Mouse (Mus musculus): ENCODE measurements around the gene Btd. TPM values are rescaled to one million over a fixed set of nuclear protein-coding genes. Genes with fewer than 3 reads are reported as not detected.

The Btd gene
- polyA plus RNA-seq, 1 experiment = 13.6 TPM

DNA sequence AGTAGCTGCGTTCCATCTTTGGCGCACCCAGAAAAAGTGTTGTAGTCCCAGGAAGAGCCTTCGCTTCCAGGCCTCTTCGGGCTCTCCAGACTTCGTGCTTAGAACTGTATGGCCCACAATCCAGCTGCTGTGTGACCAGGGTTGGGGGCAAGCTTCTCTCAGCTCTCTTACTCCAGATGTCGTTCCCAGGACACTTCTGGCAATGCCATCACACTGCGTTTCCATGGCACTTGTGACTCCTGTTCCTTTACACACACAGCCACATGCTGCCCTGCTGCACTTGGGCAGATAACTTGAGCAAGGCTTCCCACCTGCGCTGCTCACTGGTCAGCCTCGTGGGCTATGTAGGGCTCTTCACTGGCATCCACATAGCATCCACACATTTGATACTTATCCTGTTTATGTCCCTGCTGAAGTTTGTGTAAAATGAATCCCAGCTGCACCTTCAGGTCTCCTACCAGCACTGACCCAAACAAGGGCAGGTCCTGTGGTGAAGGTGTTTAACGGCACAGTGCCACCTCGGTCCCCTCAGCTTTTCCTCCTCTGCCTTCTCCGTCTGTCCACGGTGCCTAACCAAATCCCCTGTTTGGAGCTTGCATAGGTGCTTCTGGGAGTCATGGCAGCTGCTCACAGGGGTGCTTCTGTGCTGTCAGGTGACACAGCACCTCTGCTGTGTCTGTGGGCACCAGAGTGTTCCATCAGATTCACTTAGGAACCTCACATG is 22.7 kb downstream of the Btd start:
- no peak overlapping the region for H3K4me3 ChIP-seq (ENCODE audit: insufficient read depth, low read length)
- H3K27ac ChIP-seq (ENCODE audit: insufficient read depth, low read length) = peak overlapping the region; percentile 99
- TF ChIP-seq CTCF (IDR thresholded peaks at IDR 0.05; ENCODE audit: borderline replicate concordance, insufficient read depth, low read length) (no peak), POLR2A (IDR thresholded peaks at IDR 0.05; ENCODE audit: low read depth, low read length) (no peak)
- peaks cover 36% of the 10 kb centered on the region for H3K4me1 ChIP-seq (ENCODE audit: control insufficient read depth, insufficient read depth, low read length)

DNA sequence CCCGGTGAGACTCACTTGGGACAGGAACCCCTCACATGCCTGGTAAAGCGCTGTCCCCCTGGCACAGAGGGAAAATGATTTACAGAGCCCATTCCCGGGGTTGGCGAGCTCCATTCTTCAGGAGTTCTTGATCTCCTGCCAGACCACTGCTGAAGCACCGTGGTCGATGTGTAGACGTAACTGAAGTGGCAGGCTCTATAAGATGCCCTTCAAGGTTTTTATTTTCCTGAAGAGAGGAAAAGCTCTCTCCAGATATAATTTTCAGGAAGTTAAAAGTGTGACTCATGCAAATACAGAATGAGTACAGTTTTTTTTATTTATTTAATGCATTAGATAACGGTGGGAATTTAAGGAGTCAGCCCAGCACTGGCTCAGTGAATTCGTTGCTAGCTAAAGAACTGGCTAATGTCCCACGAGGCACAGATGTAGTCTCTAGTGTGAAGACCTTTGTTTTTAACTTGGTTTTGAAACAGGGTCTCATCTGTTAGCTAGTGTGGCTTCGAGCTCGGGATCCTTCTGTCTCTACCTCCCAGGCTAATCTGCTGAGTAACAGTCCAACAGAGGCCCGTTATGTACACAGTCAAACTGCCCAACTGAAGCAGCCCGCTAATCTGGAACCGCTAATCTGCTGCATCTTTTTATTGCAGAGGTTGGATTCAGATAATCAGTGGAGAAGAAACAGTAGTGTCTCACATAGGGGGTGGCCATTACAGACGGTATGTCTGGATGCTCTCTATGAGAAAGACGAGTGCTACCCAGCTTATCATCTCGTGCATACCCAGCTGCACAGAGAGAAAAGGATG is 23.5 kb downstream of the Btd start:
- peaks cover 34% of the 10 kb centered on the region for H3K4me1 ChIP-seq (ENCODE audit: control insufficient read depth, insufficient read depth, low read length)
- no peak overlapping the region for H3K4me3 ChIP-seq (ENCODE audit: insufficient read depth, low read length)
- no peak for TF ChIP-seq POLR2A (IDR thresholded peaks at IDR 0.05; ENCODE audit: low read depth, low read length)
- peak overlapping the region; percentile 99 for H3K27ac ChIP-seq (ENCODE audit: insufficient read depth, low read length)

DNA sequence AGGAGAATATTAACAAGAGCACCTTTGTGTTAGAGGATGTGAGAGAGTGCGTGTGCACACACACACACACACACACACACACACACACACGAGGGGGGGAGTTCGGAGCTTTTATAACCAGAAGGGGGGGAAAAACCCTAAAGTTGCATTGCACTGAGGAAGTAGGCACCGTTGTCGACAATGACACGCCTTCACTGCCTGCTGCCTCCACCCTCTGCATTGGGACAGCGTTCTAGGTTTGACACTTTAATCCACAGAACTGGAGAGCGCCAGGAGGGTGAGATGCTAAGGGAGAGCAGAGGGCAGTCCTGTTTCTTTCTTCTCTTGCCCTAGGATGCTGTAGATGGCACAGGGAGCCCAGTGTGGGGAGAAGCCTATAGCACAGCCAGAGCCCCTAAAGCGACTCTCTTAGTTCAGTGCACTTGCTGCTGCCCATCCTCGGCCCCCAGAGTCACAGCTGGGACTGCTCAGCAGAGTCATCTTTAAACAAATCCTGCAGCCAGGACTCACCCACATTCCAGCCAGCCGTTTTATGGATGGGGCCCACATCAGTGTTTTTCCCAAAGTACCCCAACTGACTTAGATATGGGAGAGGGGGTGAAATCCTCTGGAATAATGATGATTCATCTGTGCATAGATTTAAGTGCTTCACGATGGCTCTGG is 24.2 kb downstream of the Btd start:
- Histone ChIP-seq H3K27ac (ENCODE audit: insufficient read depth, low read length) (peak overlapping the region; percentile 99), H3K4me3 (ENCODE audit: insufficient read depth, low read length) (no peak overlapping the region), H3K4me1 (ENCODE audit: control insufficient read depth, insufficient read depth, low read length) (peaks cover 30% of the 10 kb centered on the region)
- TF ChIP-seq POLR2A (IDR thresholded peaks at IDR 0.05; ENCODE audit: low read depth, low read length) (no peak), CTCF (IDR thresholded peaks at IDR 0.05; ENCODE audit: borderline replicate concordance, insufficient read depth, low read length) (no peak)

DNA sequence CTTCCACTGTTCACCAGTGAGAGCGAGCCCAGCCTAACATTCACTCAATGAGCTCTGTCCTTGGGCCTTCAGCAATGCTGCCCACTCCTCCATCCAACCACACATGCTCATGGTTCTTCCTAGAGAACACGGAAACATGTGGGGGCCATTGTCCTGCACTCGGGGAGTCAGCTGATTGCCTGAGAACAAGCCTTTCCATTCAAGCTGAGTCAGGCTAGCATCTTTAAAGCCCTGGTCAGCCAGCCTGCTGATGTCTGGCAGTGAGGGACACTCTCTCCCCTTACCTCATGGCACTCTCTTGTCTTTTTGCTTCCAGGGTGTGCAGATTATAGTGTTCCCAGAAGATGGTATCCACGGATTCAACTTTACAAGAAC is 24.7 kb downstream of the Btd start:
- Histone ChIP-seq H3K4me1 (ENCODE audit: control insufficient read depth, insufficient read depth, low read length) (peaks cover 32% of the 10 kb centered on the region), H3K4me3 (ENCODE audit: insufficient read depth, low read length) (no peak overlapping the region), H3K27ac (ENCODE audit: insufficient read depth, low read length) (peak overlapping the region; percentile 99)
- TF ChIP-seq CTCF (IDR thresholded peaks at IDR 0.05; ENCODE audit: borderline replicate concordance, insufficient read depth, low read length) (no peak), POLR2A (IDR thresholded peaks at IDR 0.05; ENCODE audit: low read depth, low read length) (no peak)

DNA sequence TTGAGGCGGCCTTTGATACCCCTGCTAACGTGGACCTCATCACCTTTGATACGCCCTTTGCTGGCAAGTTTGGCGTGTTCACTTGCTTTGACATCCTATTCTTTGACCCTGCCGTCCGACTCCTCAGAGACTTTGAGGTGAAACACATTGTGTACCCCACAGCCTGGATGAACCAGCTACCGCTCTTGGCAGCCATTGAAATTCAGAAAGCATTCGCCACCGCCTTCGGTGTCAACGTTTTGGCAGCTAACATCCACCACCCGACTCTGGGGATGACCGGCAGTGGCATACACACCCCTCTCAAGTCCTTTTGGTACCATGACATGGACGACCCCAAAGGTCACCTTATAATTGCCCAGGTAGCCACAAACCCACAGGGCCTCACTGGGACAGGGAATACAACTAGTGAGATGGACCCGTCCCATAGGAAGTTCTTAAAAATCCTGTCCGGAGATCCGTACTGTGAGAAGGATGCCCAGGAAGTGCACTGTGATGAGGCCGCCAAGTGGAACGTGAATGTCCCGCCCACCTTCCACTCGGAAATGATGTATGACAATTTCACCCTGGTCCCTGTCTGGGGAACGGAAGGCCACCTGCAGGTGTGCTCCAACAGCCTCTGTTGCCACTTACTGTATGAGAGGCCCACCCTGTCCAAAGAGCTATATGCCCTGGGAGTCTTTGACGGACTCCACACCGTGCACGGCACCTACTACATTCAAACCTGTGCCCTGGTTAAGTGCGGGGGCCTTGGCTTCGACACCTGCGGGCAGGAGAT is 26.3 kb downstream of the Btd start:
- no peak for TF ChIP-seq POLR2A (IDR thresholded peaks at IDR 0.05; ENCODE audit: low read depth, low read length)
- no peak for TF ChIP-seq CTCF (IDR thresholded peaks at IDR 0.05; ENCODE audit: borderline replicate concordance, insufficient read depth, low read length)
- Histone ChIP-seq H3K4me1 (ENCODE audit: control insufficient read depth, insufficient read depth, low read length) (peaks cover 31% of the 10 kb centered on the region), H3K4me3 (ENCODE audit: insufficient read depth, low read length) (no peak overlapping the region), H3K27ac (ENCODE audit: insufficient read depth, low read length) (no peak overlapping the region)

DNA sequence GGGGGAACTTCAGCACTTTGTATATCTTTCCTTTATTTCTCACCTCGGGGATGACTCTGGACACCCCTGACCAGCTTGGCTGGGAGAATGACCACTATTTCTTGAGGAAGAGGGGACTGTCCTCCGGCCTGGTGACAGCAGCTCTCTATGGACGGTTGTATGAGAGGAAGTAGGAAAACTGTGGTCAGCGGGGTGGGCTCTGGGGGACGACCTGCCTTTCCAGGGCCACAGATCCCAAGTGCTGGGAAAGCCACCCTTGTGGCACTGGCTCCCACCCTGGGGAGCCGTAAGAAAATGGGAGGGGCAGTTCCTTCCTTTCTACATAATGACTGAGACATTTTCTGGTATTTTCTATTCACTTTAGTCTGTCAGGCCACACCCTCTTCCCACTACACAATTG is 26.9 kb downstream of the Btd start:
- H3K4me1 ChIP-seq (ENCODE audit: control insufficient read depth, insufficient read depth, low read length) = peaks cover 31% of the 10 kb centered on the region
- no peak overlapping the region for H3K4me3 ChIP-seq (ENCODE audit: insufficient read depth, low read length)
- no peak for TF ChIP-seq CTCF (IDR thresholded peaks at IDR 0.05; ENCODE audit: borderline replicate concordance, insufficient read depth, low read length)
- no peak for TF ChIP-seq POLR2A (IDR thresholded peaks at IDR 0.05; ENCODE audit: low read depth, low read length)
- peak overlapping the region; percentile 98 for H3K27ac ChIP-seq (ENCODE audit: insufficient read depth, low read length)

DNA sequence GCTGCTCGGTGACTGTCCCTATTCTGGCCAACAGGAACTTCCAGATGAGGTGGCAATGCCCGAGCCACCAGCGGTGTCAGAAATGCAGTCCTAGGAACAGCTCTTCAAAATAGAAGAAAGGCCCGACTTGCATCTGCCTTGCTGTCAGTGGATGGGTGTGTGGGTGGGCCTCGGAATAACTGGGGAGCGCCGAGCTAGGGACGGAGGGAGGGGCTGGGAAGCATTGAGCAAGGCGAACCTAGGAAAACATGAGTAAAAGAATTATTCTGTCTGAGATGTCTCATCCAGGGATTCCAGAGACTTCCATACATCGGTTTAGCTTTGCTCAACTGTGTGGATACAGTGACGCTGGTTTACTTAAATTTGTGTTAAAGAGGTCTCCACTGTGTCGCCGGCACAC is 27.5 kb downstream of the Btd start:
- Histone ChIP-seq H3K4me3 (ENCODE audit: insufficient read depth, low read length) (no peak overlapping the region), H3K27ac (ENCODE audit: insufficient read depth, low read length) (peak overlapping the region; percentile 98), H3K4me1 (ENCODE audit: control insufficient read depth, insufficient read depth, low read length) (peaks cover 25% of the 10 kb centered on the region)
- no peak for TF ChIP-seq CTCF (IDR thresholded peaks at IDR 0.05; ENCODE audit: borderline replicate concordance, insufficient read depth, low read length)
- TF ChIP-seq POLR2A (IDR thresholded peaks at IDR 0.05; ENCODE audit: low read depth, low read length) = no peak

DNA sequence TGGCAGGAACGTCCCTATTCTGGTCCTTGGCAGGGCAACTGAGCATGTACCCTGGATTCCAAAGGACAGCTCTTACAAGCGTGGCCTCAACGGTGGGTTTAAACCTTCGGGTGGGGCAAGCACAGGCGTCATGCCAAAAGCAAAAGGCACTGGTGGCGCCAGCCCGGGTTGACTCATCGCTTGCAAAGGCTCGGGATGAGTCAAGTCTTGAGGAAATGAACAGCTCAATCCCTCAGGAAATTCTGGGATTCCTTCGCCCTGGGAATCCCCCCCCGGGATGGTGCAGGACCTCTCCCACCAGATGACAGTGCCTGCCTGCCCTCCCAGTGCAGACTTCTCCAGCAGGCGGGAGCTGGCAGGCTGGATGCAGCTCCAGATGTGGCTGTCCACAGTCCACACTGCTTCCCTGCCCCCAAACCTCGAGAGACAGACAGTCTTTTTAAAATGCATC is 28.4 kb downstream of the Btd start:
- Histone ChIP-seq H3K4me1 (ENCODE audit: control insufficient read depth, insufficient read depth, low read length) (peaks cover 18% of the 10 kb centered on the region), H3K27ac (ENCODE audit: insufficient read depth, low read length) (peak overlapping the region; percentile 98), H3K4me3 (ENCODE audit: insufficient read depth, low read length) (no peak overlapping the region)
- TF ChIP-seq POLR2A (IDR thresholded peaks at IDR 0.05; ENCODE audit: low read depth, low read length) (no peak), CTCF (IDR thresholded peaks at IDR 0.05; ENCODE audit: borderline replicate concordance, insufficient read depth, low read length) (no peak)

Data from embryonic fibroblast, embryonic 13.5 days (primary cell).